Mouse (Mus musculus) brown adipose tissue, adult 24 weeks (tissue): ENCODE measurements around the gene Tvp23a. TPM values are rescaled to one million over a fixed set of nuclear protein-coding genes. Genes with fewer than 3 reads are reported as not detected.

ENCODE experiments used
- H3K27ac ChIP-seq: fragments of 200-500 bp; replicated peaks from 2 replicates; pipeline ENCODE4 v1.5.1; 2012; ENCODE audit warnings: low read depth, mild to moderate bottlenecking, low read length
- H3K4me1 ChIP-seq: fragments of 200-500 bp; 2 replicates; pipeline ENCODE4 v1.6.1; 2012; ENCODE audit warnings: low read length, mixed read lengths; ENCODE audit not compliant: control insufficient read depth, insufficient read depth, insufficient read length
- H3K4me3 ChIP-seq: fragments of 200-500 bp; 2 replicates; pipeline ENCODE4 v1.5.1; 2012; ENCODE audit warnings: low read depth, mild to moderate bottlenecking, low read length, moderate library complexity; ENCODE audit not compliant: insufficient read depth
- polyA plus RNA-seq: library from polyadenylated mRNA; stranded (reverse); fragments of >200 nt; gene quantifications from 2 replicates; pipeline ENCODE4 v1.2.4, GENCODE M21; 2012; ENCODE audit not compliant: missing spikeins, insufficient read depth, insufficient read length

The Tvp23a gene
- polyA plus RNA-seq, result 0.87 TPM in 1 of 2 replicates, not detected in the other

- Histone ChIP-seq H3K27ac (no peak within 1 kb of the TSS), H3K4me1 (no peaks in the 10 kb centered on the region), H3K4me3 (peak within 1 kb of the TSS; percentile 37)
These were observed at the start of gene Tvp23a for GRCm38 (mm10) chr16:10447264-10447594. Gene Tvp23a, minus strand, starts transcription at chr16:10447362.

GRCm38 (mm10) chr16:10495824-10496298, 48.7 kb upstream of the Tvp23a start:
- no peak overlapping the region for H3K4me3 ChIP-seq
- no peak overlapping the region for H3K27ac ChIP-seq
- no peaks in the 10 kb centered on the region for H3K4me1 ChIP-seq

GRCm38 (mm10) chr16:10492587-10492986, 45.4 kb upstream of the Tvp23a start:
- no peak overlapping the region for H3K4me3 ChIP-seq
- H3K27ac ChIP-seq, result no peak overlapping the region
- no peaks in the 10 kb centered on the region for H3K4me1 ChIP-seq

GRCm38 (mm10) chr16:10491716-10492115, 44.6 kb upstream of the Tvp23a start:
- no peak overlapping the region for H3K27ac ChIP-seq
- H3K4me3 ChIP-seq, result no peak overlapping the region
- H3K4me1 ChIP-seq, result no peaks in the 10 kb centered on the region

GRCm38 (mm10) chr16:10490503-10491150, 43.5 kb upstream of the Tvp23a start:
- Histone ChIP-seq H3K4me1 (no peaks in the 10 kb centered on the region), H3K4me3 (peak overlapping the region; percentile 10; the same call in 1 of the 2 replicates), H3K27ac (no peak overlapping the region)

GRCm38 (mm10) chr16:10489904-10490457, 42.8 kb upstream of the Tvp23a start:
- H3K27ac ChIP-seq, result no peak overlapping the region
- peak overlapping the region; percentile 40 for H3K4me3 ChIP-seq
- no peaks in the 10 kb centered on the region for H3K4me1 ChIP-seq

- H3K4me3 ChIP-seq, result peak overlapping the region; percentile 40
- no peaks in the 10 kb centered on the region for H3K4me1 ChIP-seq
- no peak overlapping the region for H3K27ac ChIP-seq
These were observed 42.3 kb upstream of the Tvp23a start for GRCm38 (mm10) chr16:10489483-10489882.

GRCm38 (mm10) chr16:10488769-10489481, 41.8 kb upstream of the Tvp23a start:
- Histone ChIP-seq H3K27ac (no peak overlapping the region), H3K4me1 (no peaks in the 10 kb centered on the region), H3K4me3 (no peak overlapping the region; the same call in 1 of the 2 replicates)

- Histone ChIP-seq H3K4me3 (no peak overlapping the region), H3K27ac (no peak overlapping the region)
These were observed 40.8 kb upstream of the Tvp23a start for GRCm38 (mm10) chr16:10487895-10488493.

GRCm38 (mm10) chr16:10486993-10487392, 39.8 kb upstream of the Tvp23a start:
- Histone ChIP-seq H3K27ac (no peak overlapping the region), H3K4me1 (no peaks in the 10 kb centered on the region), H3K4me3 (no peak overlapping the region)

More at GRCm38 (mm10) chr16:10487895-10488493, 40.8 kb upstream of the Tvp23a start:
- no peaks in the 10 kb centered on the region for H3K4me1 ChIP-seq

GRCm38 (mm10) chr16:10482343-10482742, 35.2 kb upstream of the Tvp23a start:
- no peak overlapping the region for H3K27ac ChIP-seq
- H3K4me3 ChIP-seq, result no peak overlapping the region
- no peaks in the 10 kb centered on the region for H3K4me1 ChIP-seq

GRCm38 (mm10) chr16:10479857-10480256, 32.7 kb upstream of the Tvp23a start, which contains the start of gene Ciita:
Gene Ciita, plus strand, starts transcription at chr16:10480059.
- H3K4me3 ChIP-seq, result peak within 1 kb of the TSS; percentile 37

GRCm38 (mm10) chr16:10475919-10476318, 28.8 kb upstream of the Tvp23a start:
- no peaks in the 10 kb centered on the region for H3K4me1 ChIP-seq
- H3K4me3 ChIP-seq, result no peak overlapping the region
- H3K27ac ChIP-seq, result peak overlapping the region; percentile 48

More at GRCm38 (mm10) chr16:10479857-10480256, 32.7 kb upstream of the Tvp23a start, which contains the start of gene Ciita:
- no peaks in the 10 kb centered on the region for H3K4me1 ChIP-seq
- peak within 1 kb of the TSS; percentile 66 for H3K27ac ChIP-seq

- Histone ChIP-seq H3K4me3 (no peak overlapping the region), H3K27ac (no peak overlapping the region), H3K4me1 (no peaks in the 10 kb centered on the region)
These were observed 27.8 kb upstream of the Tvp23a start for GRCm38 (mm10) chr16:10474956-10475355.

GRCm38 (mm10) chr16:10471950-10472349, 24.8 kb upstream of the Tvp23a start:
- no peak overlapping the region for H3K4me3 ChIP-seq
- no peak overlapping the region for H3K27ac ChIP-seq

More at GRCm38 (mm10) chr16:10471950-10472349, 24.8 kb upstream of the Tvp23a start:
- no peaks in the 10 kb centered on the region for H3K4me1 ChIP-seq
